Mouse (Mus musculus): ENCODE data around the gene Ppm1l. TPM values are rescaled to one million over a fixed set of nuclear protein-coding genes. Genes with fewer than 3 reads are reported as not detected.

The Ppm1l gene
- polyA plus RNA-seq, 1 experiment from 2014 or later, result 6.3 TPM

- ATAC-seq (ENCODE audit: insufficient read depth) (peak; percentile 71; the same call in 1 of the 2 replicates), DNase-seq (peak; percentile 64)
- no peaks in the 10 kb centered on the region for H3K36me3 ChIP-seq (ENCODE audit: insufficient read depth)
- H3K27me3 ChIP-seq (ENCODE audit: insufficient read depth, low read length), result no peaks in the 10 kb centered on the region
- H3K27ac ChIP-seq (ENCODE audit: low read depth), result no peak overlapping the region
- no peak overlapping the region for H3K4me3 ChIP-seq (ENCODE audit: low read depth, low read length)
- no peak for TF ChIP-seq CTCF (IDR thresholded peaks at IDR 0.05; ENCODE audit: low read depth)
- H3K9me3 ChIP-seq (ENCODE audit: low read depth, low read length), result no peaks in the 10 kb centered on the region
- 0 out of 2 replicates have a peak, but pooled peaks cover 4% of the 10 kb centered on the region for H3K4me1 ChIP-seq (ENCODE audit: insufficient read depth)
- WGBS, result 19% methylated on average over 10 of the region's 10 CpGs
- H3K4me2 ChIP-seq, result no peak overlapping the region; the same call in 1 of the 2 replicates
- H3K9ac ChIP-seq, result no peak overlapping the region
Observed at GRCm38 (mm10) chr3:69588101-69588760, 271.6 kb downstream of the Ppm1l start.

GRCm38 (mm10) chr3:69593426-69593825 is 276.8 kb downstream of the Ppm1l start:
- H3K4me3 ChIP-seq (ENCODE audit: low read depth, low read length), result no peak overlapping the region
- DNase-seq, result no peak

GRCm38 (mm10) chr3:69594071-69594470 is 277.4 kb downstream of the Ppm1l start:
- Histone ChIP-seq H3K27me3 (ENCODE audit: insufficient read depth, low read length) (no peaks in the 10 kb centered on the region), H3K4me3 (ENCODE audit: low read depth, low read length) (no peak overlapping the region), H3K27ac (ENCODE audit: low read depth) (no peak overlapping the region), H3K9ac (no peak overlapping the region), H3K36me3 (ENCODE audit: insufficient read depth) (no peaks in the 10 kb centered on the region), H3K9me3 (ENCODE audit: low read depth, low read length) (no peaks in the 10 kb centered on the region), H3K4me1 (ENCODE audit: insufficient read depth) (no peaks in the 10 kb centered on the region), H3K4me2 (no peak overlapping the region)
- DNase-seq (peak; percentile 37), ATAC-seq (ENCODE audit: insufficient read depth) (no peak)
- WGBS, result 66% methylated on average over 9 of the region's 9 CpGs
- TF ChIP-seq CTCF (IDR thresholded peaks at IDR 0.05; ENCODE audit: low read depth), result no peak

More at GRCm38 (mm10) chr3:69593426-69593825, 276.8 kb downstream of the Ppm1l start:
- no peaks in the 10 kb centered on the region for H3K36me3 ChIP-seq (ENCODE audit: insufficient read depth)
- H3K4me2 ChIP-seq, result no peak overlapping the region
- 0 out of 2 replicates have a peak, but pooled peaks cover 3% of the 10 kb centered on the region for H3K4me1 ChIP-seq (ENCODE audit: insufficient read depth)
- no peaks in the 10 kb centered on the region for H3K27me3 ChIP-seq (ENCODE audit: insufficient read depth, low read length)
- H3K9ac ChIP-seq, result no peak overlapping the region
- no peak for TF ChIP-seq CTCF (IDR thresholded peaks at IDR 0.05; ENCODE audit: low read depth)
- 80% methylated on average over 8 of the region's 8 CpGs for WGBS
- no peak for ATAC-seq (ENCODE audit: insufficient read depth)
- H3K27ac ChIP-seq (ENCODE audit: low read depth), result no peak overlapping the region
- no peaks in the 10 kb centered on the region for H3K9me3 ChIP-seq (ENCODE audit: low read depth, low read length)

- TF ChIP-seq CTCF (IDR thresholded peaks at IDR 0.05; ENCODE audit: low read depth), result no peak
- Histone ChIP-seq H3K4me3 (ENCODE audit: low read depth, low read length) (no peak overlapping the region), H3K36me3 (ENCODE audit: insufficient read depth) (no peaks in the 10 kb centered on the region), H3K27ac (ENCODE audit: low read depth) (no peak overlapping the region), H3K27me3 (ENCODE audit: insufficient read depth, low read length) (no peaks in the 10 kb centered on the region), H3K9me3 (ENCODE audit: low read depth, low read length) (no peaks in the 10 kb centered on the region), H3K4me1 (ENCODE audit: insufficient read depth) (no peaks in the 10 kb centered on the region), H3K9ac (no peak overlapping the region), H3K4me2 (no peak overlapping the region)
- ATAC-seq (ENCODE audit: insufficient read depth) (no peak), DNase-seq (no peak)
- WGBS, result 73% methylated on average over 3 of the region's 3 CpGs
Observed at GRCm38 (mm10) chr3:69596116-69596515, 279.5 kb downstream of the Ppm1l start.

- Histone ChIP-seq H3K27ac (ENCODE audit: low read depth) (no peak overlapping the region), H3K4me2 (peak overlapping the region; percentile 78), H3K27me3 (ENCODE audit: insufficient read depth, low read length) (no peaks in the 10 kb centered on the region), H3K4me3 (ENCODE audit: low read depth, low read length) (no peak overlapping the region), H3K9ac (no peak overlapping the region), H3K9me3 (ENCODE audit: low read depth, low read length) (no peaks in the 10 kb centered on the region), H3K4me1 (ENCODE audit: insufficient read depth) (no peaks in the 10 kb centered on the region), H3K36me3 (ENCODE audit: insufficient read depth) (no peaks in the 10 kb centered on the region)
- ATAC-seq (ENCODE audit: insufficient read depth) (no peak), DNase-seq (no peak)
- no peak for TF ChIP-seq CTCF (IDR thresholded peaks at IDR 0.05; ENCODE audit: low read depth)
- 84% methylated on average over 6 of the region's 6 CpGs for WGBS
Observed at GRCm38 (mm10) chr3:69597211-69597610, 280.6 kb downstream of the Ppm1l start.

GRCm38 (mm10) chr3:69597816-69598215 is 281.2 kb downstream of the Ppm1l start:
- TF ChIP-seq CTCF (IDR thresholded peaks at IDR 0.05; ENCODE audit: low read depth), result no peak
- WGBS, result 7% methylated on average over 7 of the region's 7 CpGs
- no peak for DNase-seq

GRCm38 (mm10) chr3:69598261-69599165 is 281.9 kb downstream of the Ppm1l start, which contains the start of gene B3galnt1:
Gene B3galnt1, minus strand, starts transcription at chr3:69598960.
- Histone ChIP-seq H3K4me1 (ENCODE audit: insufficient read depth) (no peaks in the 10 kb centered on the region), H3K4me3 (ENCODE audit: low read depth, low read length) (peak within 1 kb of the TSS; percentile 68), H3K36me3 (ENCODE audit: insufficient read depth) (no peaks in the 10 kb centered on the region), H3K9ac (peak within 1 kb of the TSS; percentile 76), H3K27ac (ENCODE audit: low read depth) (peak within 1 kb of the TSS; percentile 64; the same call in 1 of the 2 replicates), H3K27me3 (ENCODE audit: insufficient read depth, low read length) (no peaks in the 10 kb centered on the region), H3K9me3 (ENCODE audit: low read depth, low read length) (no peaks in the 10 kb centered on the region), H3K4me2 (peak within 1 kb of the TSS; percentile 78)
- WGBS, result under 1% methylated on average over 86 of the region's 99 CpGs
- ATAC-seq (ENCODE audit: insufficient read depth) (peak; percentile 80), DNase-seq (peak; percentile 84)
- TF ChIP-seq CTCF (IDR thresholded peaks at IDR 0.05; ENCODE audit: low read depth), result peak; percentile 39

More at GRCm38 (mm10) chr3:69597816-69598215, 281.2 kb downstream of the Ppm1l start:
- Histone ChIP-seq H3K27ac (ENCODE audit: low read depth) (peak overlapping the region; percentile 64; the same call in 1 of the 2 replicates), H3K9ac (peak overlapping the region; percentile 76), H3K4me2 (peak overlapping the region; percentile 78), H3K4me3 (ENCODE audit: low read depth, low read length) (peak overlapping the region; percentile 68), H3K9me3 (ENCODE audit: low read depth, low read length) (no peaks in the 10 kb centered on the region), H3K36me3 (ENCODE audit: insufficient read depth) (no peaks in the 10 kb centered on the region), H3K4me1 (ENCODE audit: insufficient read depth) (no peaks in the 10 kb centered on the region), H3K27me3 (ENCODE audit: insufficient read depth, low read length) (no peaks in the 10 kb centered on the region)
- ATAC-seq (ENCODE audit: insufficient read depth), result peak; percentile 12; the same call in 1 of the 2 replicates

Data from lung, embryonic 14.5 days (tissue).